Mouse (Mus musculus) monocyte, adult 2 months (primary cell): ENCODE measurements around the gene Necab3.
A peak's percentile ranks its signal among the peaks of the same experiment; 100 is the strongest.

Experiments used
- DNase-seq, 2 experiments: peaks; one replicate each; pipeline ENCODE4 v3.0.0; 2022; ENCODE audit warnings: low spot score in 2 of 2, low read depth in 1 of 2

Gene Necab3

GRCm38 (mm10) chr2:154572996-154573395 is 14.3 kb upstream of the Necab3 start:
- no peak for DNase-seq

GRCm38 (mm10) chr2:154571976-154572375 is 13.3 kb upstream of the Necab3 start:
- DNase-seq: no peak

- no peak for DNase-seq
Measured at GRCm38 (mm10) chr2:154571266-154571665, 12.6 kb upstream of the Necab3 start.

DNA sequence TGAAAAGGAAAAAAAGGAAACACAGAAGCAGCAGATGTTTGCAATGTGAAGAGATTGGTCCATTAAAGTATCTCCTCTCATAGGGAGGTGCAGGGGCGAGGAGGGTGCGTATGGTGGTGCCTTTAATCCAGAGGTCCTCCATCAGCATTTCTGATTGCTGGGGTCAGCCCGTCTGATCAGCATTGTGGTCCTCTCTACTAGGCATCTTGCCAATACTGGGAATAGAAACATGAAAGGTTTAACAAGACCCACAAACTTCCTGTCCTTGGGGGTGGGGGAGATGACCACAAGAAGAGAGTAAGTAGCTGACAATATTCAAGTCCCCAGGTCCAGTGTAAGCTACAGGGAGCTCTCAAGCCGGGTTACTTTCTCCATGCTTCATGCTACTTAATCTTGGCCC is 12.0 kb upstream of the Necab3 start:
- no peak for DNase-seq

DNA sequence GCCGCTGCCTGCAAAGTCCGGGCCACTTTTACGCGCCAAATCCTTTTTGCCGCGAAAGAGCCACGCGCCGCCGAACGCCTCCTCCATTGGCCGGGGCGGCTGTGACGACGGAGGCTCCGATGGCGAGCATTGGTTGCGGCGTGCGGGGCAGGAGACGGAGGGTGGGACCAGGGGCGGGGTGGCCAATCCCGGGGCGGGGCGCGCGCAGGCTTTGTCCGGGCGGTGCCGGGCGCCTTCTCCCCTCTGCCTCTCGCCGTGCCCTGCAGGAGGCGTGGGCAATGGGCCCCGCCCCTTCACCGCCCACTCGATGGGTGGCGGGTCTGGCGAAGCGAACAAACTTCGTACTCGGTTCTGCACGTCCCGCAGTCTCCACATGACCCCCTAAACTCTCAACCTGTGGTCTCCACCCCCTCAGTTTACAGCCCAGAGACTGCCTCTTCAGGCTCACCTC is 11.2 kb upstream of the Necab3 start, which contains the start of gene E2f1:
Gene E2f1, minus strand, starts transcription at position 57 of the 451 bp plus-strand sequence.
- DNase-seq: peak; percentile 82 to 86

GRCm38 (mm10) chr2:154569071-154569748 is 10.5 kb upstream of the Necab3 start:
- DNase-seq: peak; percentile 53 to 65

- no peak for DNase-seq
Measured at GRCm38 (mm10) chr2:154568329-154569070, 9.8 kb upstream of the Necab3 start.

DNA sequence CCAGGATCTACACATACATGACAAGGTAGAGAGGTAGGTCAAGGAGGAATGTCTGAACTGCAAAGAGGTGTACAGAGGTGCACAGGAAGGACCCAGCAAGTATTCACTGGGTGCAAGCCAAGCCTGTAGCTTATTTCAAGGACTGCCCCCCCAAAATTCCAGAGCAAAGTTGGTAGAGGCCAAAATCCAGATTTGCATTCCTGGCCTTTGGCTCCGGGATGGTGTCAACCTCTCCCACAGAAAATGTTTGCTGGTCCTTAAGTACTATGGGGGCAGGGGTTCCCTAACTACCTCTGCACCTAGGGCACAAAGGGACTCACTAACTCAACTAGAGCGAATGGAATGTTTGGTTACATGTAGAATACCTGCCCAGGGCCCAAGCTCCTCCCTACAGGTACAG is 9.1 kb upstream of the Necab3 start:
- DNase-seq: no peak

GRCm38 (mm10) chr2:154566641-154567040 is 8.0 kb upstream of the Necab3 start:
- no peak for DNase-seq

- no peak for DNase-seq
Measured at GRCm38 (mm10) chr2:154565562-154565961, 6.9 kb upstream of the Necab3 start.

- DNase-seq: no peak
Measured at GRCm38 (mm10) chr2:154563612-154564170, 5.0 kb upstream of the Necab3 start.

- DNase-seq: no peak
Measured at GRCm38 (mm10) chr2:154557184-154557832, 1.4 kb downstream of the Necab3 start.

GRCm38 (mm10) chr2:154555235-154555634 is 3.5 kb downstream of the Necab3 start:
- no peak for DNase-seq

DNA sequence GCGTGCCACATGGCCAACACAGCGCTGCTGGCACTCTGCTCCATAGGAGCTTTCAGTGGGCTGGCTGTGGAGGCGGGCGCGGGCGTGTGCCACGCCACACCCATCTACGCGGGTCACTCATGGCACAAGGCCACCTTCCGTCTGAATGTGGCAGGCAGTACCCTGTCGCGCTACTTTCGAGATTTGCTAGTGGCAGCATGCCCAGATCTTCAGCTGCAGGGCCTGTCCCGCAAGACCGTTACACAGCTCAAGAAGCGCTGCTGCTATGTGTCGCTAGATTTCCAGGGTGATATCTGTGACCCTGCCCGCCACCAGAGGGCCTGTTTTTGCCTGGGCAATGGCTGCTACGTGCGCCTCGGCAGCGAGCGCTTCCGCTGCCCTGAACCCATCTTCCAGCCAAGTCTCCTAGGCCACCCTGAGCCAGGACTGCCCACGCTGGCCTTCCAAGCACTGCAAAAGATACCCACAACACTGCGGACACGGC is 6.2 kb downstream of the Necab3 start:
- DNase-seq: peak; percentile 29 to 48

DNA sequence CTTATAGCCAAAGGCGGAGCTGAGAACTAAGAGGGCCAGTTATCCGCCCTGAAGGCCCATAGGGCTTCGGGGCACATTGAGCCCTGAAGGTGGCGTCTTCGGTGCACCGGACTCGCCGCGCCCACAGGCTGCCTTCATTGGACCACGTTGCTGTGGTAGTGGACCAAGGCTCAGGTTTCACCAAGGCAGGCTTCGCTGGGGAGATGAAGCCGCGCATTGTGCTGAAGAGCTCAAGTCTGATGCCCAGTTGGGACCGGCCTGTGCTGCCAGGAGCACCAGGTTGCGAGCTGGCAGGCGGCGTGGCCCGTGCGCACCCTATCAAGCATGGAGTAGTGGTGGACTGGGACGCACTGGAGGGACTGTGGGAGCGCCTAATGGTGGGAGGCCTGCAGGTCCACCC is 6.8 kb downstream of the Necab3 start:
- DNase-seq: no peak

DNA sequence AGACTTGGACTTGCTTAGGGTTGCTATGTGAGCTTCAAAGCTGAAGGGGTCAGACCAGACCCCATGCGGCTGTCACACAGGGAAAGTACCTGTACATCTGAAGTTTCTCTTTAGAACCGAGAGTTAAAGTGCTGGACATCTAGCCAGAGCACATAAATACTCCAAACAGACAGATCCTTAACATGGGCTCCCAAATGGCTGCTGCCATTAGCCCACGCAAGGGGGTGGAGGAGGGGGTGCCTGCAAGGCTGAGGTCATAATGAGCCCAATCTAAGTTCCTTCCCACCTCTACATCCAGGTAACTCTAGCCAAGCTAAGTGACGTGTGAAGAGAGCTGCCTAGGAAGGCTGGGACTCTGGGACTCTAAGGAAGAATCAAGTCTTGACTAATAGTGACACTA is 7.2 kb downstream of the Necab3 start, which contains the start of gene Actl10:
Gene Actl10, plus strand, starts transcription at position 301 of the 400 bp plus-strand sequence.
- DNase-seq: no peak

DNA sequence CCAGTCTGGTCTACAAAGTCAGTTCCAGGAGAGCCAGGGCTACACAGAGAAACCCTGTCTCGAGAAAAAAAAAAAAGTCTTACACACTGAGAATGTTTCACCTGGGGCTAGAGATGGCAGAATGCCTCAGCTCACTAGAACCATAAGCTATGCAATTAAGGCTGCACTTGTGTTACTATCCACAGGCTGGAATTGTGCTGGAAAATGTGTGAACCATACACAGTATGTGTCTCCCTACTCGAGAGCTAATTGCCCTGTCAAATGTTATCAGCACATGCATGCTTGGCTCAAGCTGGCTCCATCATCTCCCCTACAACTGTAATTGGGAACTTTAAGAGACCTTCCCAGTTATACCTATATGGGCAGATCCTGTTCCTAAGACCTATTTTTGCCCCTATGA is 7.8 kb downstream of the Necab3 start:
- no peak for DNase-seq

DNA sequence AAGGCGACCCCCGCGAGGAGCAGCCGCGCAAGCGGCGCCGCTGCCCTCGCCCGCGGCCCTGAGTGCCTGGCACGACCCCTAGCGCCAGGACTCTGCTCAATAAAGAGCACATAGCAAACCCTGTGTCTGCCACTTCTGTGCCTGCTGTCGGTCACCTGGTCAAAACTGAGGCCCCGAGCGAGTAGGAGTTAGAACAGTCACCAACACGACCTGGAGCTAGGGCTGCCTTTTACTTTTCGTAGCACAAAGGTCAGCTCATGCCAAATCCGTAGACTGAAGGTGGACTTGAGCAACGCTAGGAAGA is 8.9 kb downstream of the Necab3 start:
- no peak for DNase-seq

GRCm38 (mm10) chr2:154549127-154549885 is 9.4 kb downstream of the Necab3 start:
- DNase-seq: no peak

DNA sequence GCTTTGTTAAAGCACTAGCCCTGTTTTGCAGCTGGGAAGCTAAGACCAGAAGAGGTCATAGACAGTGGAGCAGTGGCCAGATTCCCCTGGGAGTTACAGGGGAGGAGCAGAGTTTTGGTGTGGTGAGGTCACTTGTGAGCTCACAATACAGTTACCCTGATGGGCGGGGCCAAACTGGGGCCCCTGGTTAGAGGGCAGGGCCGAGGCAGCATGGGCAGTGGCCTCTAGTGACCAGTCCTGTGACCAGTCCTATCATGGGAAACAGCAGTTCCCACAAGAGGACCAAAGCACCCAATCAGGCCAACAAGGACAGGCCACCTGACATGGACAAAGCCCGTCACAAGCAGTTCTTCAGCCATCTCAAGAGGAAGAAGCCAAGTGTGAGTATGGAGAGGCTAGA is 10.0 kb downstream of the Necab3 start:
- no peak for DNase-seq

DNA sequence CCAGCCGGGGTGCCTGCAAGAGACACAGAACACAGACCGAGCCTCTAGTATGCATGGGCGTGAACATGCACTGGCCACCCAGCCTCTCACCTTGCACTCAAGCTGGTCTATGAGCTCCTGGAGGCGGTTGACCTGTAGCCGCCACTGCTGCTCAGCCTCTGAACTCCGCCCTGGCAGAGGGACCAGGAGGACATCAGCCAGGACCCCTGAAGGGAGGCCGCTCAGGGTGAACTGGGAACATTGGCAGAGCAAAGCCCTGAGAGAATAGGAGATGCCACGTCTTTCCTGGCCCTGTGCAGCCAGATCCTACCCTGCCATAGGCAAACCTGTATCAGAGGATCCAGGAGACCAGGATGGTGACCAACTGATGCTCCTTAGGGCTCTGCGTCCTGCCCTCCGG is 12.0 kb downstream of the Necab3 start, which contains the start of gene 1700003F12Rik:
Gene 1700003F12Rik, plus strand, starts transcription at position 375 of the 400 bp plus-strand sequence.
- no peak for DNase-seq
